Mouse (Mus musculus) liver, adult 2 months (tissue): Measurements from ENCODE around the gene Upf1. TPM values are rescaled to one million over a fixed set of nuclear protein-coding genes. Genes with fewer than 3 reads are reported as not detected.

Experiments
- DNase-seq: peaks from one replicate; pipeline ENCODE4 v3.0.0-alpha.2; 2011; ENCODE audit warnings: low read depth, low spot score; ENCODE audit errors: extremely low read depth
- H3K27ac ChIP-seq: fragments of 200-500 bp; replicated peaks from 2 replicates; pipeline ENCODE4 v1.5.1; 2012; ENCODE audit warnings: low read depth, mild to moderate bottlenecking, control low read depth, inconsistent platforms, low read length; ENCODE audit not compliant: insufficient read depth
- H3K27me3 ChIP-seq: fragments of 200-500 bp; 2 replicates; pipeline ENCODE4 v1.6.1; 2012; ENCODE audit warnings: mild to moderate bottlenecking, moderate library complexity, low read length, inconsistent platforms; ENCODE audit not compliant: control insufficient read depth, insufficient read depth
- H3K36me3 ChIP-seq: fragments of 200-500 bp; 2 replicates; pipeline ENCODE4 v1.6.1; 2012; ENCODE audit warnings: low read length, inconsistent platforms; ENCODE audit not compliant: control insufficient read depth, insufficient read depth
- H3K4me1 ChIP-seq: fragments of 200-500 bp; 2 replicates; pipeline ENCODE4 v1.6.1; 2011; ENCODE audit warnings: low read length; ENCODE audit not compliant: control insufficient read depth, insufficient read depth
- H3K4me3 ChIP-seq: fragments of 200-500 bp; 2 replicates; pipeline ENCODE4 v1.5.1; 2011; ENCODE audit warnings: low read depth, mild to moderate bottlenecking, control low read depth, low read length, moderate library complexity; ENCODE audit not compliant: insufficient read depth
- H3K79me2 ChIP-seq: fragments of 200-500 bp; 2 replicates; pipeline ENCODE4 v1.6.1; 2012; ENCODE audit warnings: inconsistent platforms, mild to moderate bottlenecking, low read length, moderate library complexity; ENCODE audit not compliant: control insufficient read depth, insufficient read depth
- H3K9ac ChIP-seq: fragments of 200-500 bp; 2 replicates; pipeline ENCODE4 v1.6.1; 2012; ENCODE audit warnings: low read depth, mild to moderate bottlenecking, control low read depth, inconsistent platforms, low read length
- CTCF ChIP-seq: fragments of 200-500 bp; IDR thresholded peaks from 2 replicates; pipeline ENCODE4 v1.5.1; 2011; ENCODE audit warnings: low read depth, low read length, control low read depth
- POLR2A ChIP-seq: fragments of 200-500 bp; IDR thresholded peaks from 2 replicates; pipeline ENCODE4 v1.6.1; 2011; ENCODE audit warnings: low read length, control low read depth; ENCODE audit not compliant: insufficient read depth; ENCODE audit errors: extremely low read depth
- WGBS: fragments of 180-500 bp; shearing (Covaris S2); methylation state at CpG from one replicate; pipeline ENCODE4 v1.1.7; 2018; 5-methylcytosine and 5-hydroxymethylcytosine counted together
- polyA plus RNA-seq: library from polyadenylated mRNA; depleted of rRNA; stranded (reverse); fragments of >200 nt; gene quantifications from 2 replicates; pipeline ENCODE4 v1.2.3, GENCODE M21; 2012
- total RNA-seq: library from RNA; depleted of rRNA; stranded (reverse); fragments of >200 nt; gene quantifications from 2 replicates; pipeline ENCODE4 v1.2.3, GENCODE M21; 2014

The Upf1 gene
- total and polyA plus RNA-seq, 2 experiments: 19.0 to 22.3 TPM

DNA sequence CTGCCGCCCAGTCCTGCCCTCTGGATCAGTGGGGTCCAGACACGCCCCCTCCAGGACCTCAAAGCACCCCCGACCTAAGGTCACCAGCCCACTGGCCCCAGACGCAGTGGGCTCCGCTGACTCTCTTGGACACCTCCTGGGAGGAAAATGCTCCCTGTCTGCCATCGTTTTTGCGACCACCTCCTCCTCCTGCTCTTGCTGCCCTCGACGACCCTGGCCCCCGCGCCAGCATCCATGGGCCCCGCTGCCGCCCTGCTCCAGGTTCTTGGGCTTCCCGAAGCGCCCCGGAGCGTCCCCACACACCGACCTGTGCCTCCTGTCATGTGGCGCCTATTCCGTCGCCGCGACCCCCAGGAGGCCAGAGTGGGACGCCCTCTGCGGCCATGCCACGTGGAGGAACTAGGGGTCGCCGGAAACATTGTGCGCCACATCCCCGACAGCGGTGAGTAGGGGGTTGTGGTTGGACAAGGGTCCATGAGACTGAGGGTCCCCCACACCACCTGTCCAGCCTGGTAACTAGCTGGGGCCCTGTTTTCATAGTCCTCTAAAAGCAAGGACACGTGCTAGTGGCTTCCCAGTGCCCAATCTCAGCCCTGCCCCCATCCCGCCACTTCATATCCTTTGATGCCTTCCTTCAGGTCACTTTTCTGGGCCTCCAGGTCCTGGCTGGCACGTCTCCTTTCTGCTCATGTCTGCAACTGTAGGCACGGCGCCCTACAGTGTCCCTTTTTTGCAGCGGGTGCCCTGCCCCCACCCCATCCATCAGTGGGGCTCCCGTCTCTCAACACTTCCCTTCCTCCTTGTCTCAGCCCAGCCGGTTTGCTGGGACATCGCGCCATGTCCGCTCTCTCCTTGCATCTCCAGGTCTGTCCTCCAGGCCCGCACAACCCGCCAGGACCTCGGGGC lies 23.0 kb downstream of the Upf1 start:
- DNase-seq: no peak
- Histone ChIP-seq H3K79me2 (no peaks in the 10 kb centered on the region), H3K27me3 (no peaks in the 10 kb centered on the region), H3K27ac (no peak overlapping the region), H3K4me3 (no peak overlapping the region), H3K9ac (no peak overlapping the region), H3K36me3 (peaks cover 39% of the 10 kb centered on the region), H3K4me1 (no peaks in the 10 kb centered on the region)
- no peak for TF ChIP-seq CTCF
- no peak for TF ChIP-seq POLR2A
- 33% methylated on average over 45 of the region's 45 CpGs for WGBS

DNA sequence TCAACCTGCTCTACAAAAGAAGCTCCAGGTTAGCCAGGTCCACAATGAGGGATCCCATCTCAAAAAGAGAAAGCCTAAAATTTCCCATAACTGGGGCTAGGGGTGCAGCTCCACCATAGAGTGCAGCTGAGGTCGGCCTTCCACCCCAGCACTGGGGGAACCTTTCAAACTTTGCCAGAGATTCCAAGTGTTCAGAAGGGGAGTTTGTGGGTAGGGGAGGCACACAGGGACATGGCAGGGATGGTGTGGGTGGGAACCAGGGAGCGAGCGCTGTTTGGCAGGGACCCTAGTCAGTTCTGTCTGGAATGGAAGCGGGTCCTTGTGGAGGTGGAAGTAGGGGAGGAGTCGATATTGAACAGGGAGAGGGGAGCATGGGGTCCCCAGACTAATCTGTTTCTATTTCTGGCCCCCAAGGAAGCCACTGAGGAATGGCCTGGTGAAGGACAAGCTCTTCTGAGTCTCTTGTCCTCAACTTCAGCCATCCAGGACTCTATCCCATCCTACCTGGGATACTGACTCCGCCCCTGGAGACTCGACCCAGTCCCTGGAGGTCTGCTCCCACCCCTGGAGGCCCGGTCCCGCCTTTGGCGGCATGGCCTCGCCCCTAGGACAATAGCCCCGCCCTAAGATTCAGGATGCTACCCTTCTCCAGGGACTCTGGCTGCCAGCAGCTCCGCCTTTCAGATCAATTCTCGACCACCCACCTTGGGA lies 23.8 kb downstream of the Upf1 start, which contains the start of gene Gdf1:
TSS of gene Gdf1 (plus strand) at position 694 of the 711 bp plus-strand sequence.
- 46% methylated on average over 14 of the region's 14 CpGs for WGBS
- Histone ChIP-seq H3K27me3 (no peaks in the 10 kb centered on the region), H3K9ac (no peak within 1 kb of the TSS), H3K4me3 (no peak within 1 kb of the TSS), H3K4me1 (no peaks in the 10 kb centered on the region), H3K27ac (no peak within 1 kb of the TSS), H3K79me2 (no peaks in the 10 kb centered on the region), H3K36me3 (peaks cover 31% of the 10 kb centered on the region)
- DNase-seq: no peak
- TF ChIP-seq CTCF (no peak), POLR2A (no peak)

GRCm38 (mm10) chr8:70327512-70327911 lies 25.6 kb downstream of the Upf1 start:
- H3K27ac ChIP-seq: no peak overlapping the region
- H3K36me3 ChIP-seq: peaks cover 15% of the 10 kb centered on the region
- no peak overlapping the region for H3K4me3 ChIP-seq
- no peak for DNase-seq
- no peaks in the 10 kb centered on the region for H3K27me3 ChIP-seq
- H3K9ac ChIP-seq: no peak overlapping the region
- WGBS: 85% methylated on average over 6 of the region's 6 CpGs
- H3K4me1 ChIP-seq: no peaks in the 10 kb centered on the region
- H3K79me2 ChIP-seq: no peaks in the 10 kb centered on the region
- TF ChIP-seq CTCF (no peak), POLR2A (no peak)

- no peaks in the 10 kb centered on the region for H3K79me2 ChIP-seq
- no peak overlapping the region for H3K27ac ChIP-seq
- H3K36me3 ChIP-seq: no peaks in the 10 kb centered on the region
- H3K9ac ChIP-seq: no peak overlapping the region
- no peak for TF ChIP-seq POLR2A
- no peak for TF ChIP-seq CTCF
- 91% methylated on average over 3 of the region's 3 CpGs for WGBS
- no peak for DNase-seq
- no peaks in the 10 kb centered on the region for H3K27me3 ChIP-seq
- no peaks in the 10 kb centered on the region for H3K4me1 ChIP-seq
- H3K4me3 ChIP-seq: no peak overlapping the region
Observed at GRCm38 (mm10) chr8:70323716-70324115, 29.4 kb downstream of the Upf1 start.

- Histone ChIP-seq H3K36me3 (no peaks in the 10 kb centered on the region), H3K4me3 (no peak overlapping the region), H3K9ac (no peak overlapping the region), H3K27ac (no peak overlapping the region), H3K27me3 (peaks cover 10% of the 10 kb centered on the region; the same call in 1 of the 2 replicates), H3K79me2 (no peaks in the 10 kb centered on the region), H3K4me1 (peaks cover 5% of the 10 kb centered on the region; the same call in 1 of the 2 replicates)
- WGBS: 90% methylated on average over 5 of the region's 5 CpGs
- no peak for DNase-seq
- TF ChIP-seq CTCF: no peak
- TF ChIP-seq POLR2A: no peak
Observed at GRCm38 (mm10) chr8:70317872-70318271, 35.2 kb downstream of the Upf1 start.
